Mouse (Mus musculus): ENCODE results near the gene Nim1k. TPM values are rescaled to one million over a fixed set of nuclear protein-coding genes. Genes with fewer than 3 reads are reported as not detected.

The Nim1k gene
- polyA plus RNA-seq, 1 experiment from 2014 or later: 0.32 TPM

GRCm38 (mm10) chr13:119789851-119790717, 34.4 kb upstream of the Nim1k start:
- H3K4me3 ChIP-seq (ENCODE audit: low read depth, low read length): peak overlapping the region; percentile 90
- H3K27ac ChIP-seq (ENCODE audit: low read depth): peak overlapping the region; percentile 96
- H3K9me3 ChIP-seq (ENCODE audit: low read length): no peaks in the 10 kb centered on the region
- H3K4me2 ChIP-seq (ENCODE audit: low read depth, low read length): peak overlapping the region; percentile 97
- ATAC-seq: peak; percentile 53
- H3K27me3 ChIP-seq (ENCODE audit: insufficient read depth, low read length): no peaks in the 10 kb centered on the region
- H3K36me3 ChIP-seq (replicated peaks; ENCODE audit: insufficient read depth, low read length): peaks cover 27% of the 10 kb centered on the region
- H3K9ac ChIP-seq (replicated peaks): peak overlapping the region; percentile 95
- peaks cover 11% of the 10 kb centered on the region for H3K4me1 ChIP-seq (ENCODE audit: insufficient read depth)
- WGBS (ENCODE audit: insufficient replicate concordance): 2% methylated on average over 45 of the region's 66 CpGs
- TF ChIP-seq CTCF (IDR thresholded peaks at IDR 0.05; ENCODE audit: low read depth): no peak
- TF ChIP-seq EP300 (IDR thresholded peaks at IDR 0.05; ENCODE audit: low read depth): no peak
- DNase-seq: peak; percentile 68

GRCm38 (mm10) chr13:119783581-119783980, 27.9 kb upstream of the Nim1k start:
- WGBS (ENCODE audit: insufficient replicate concordance): 74% methylated on average over 4 of the region's 4 CpGs
- no peak for ATAC-seq
- peaks cover 67% of the 10 kb centered on the region for H3K36me3 ChIP-seq (replicated peaks; ENCODE audit: insufficient read depth, low read length)

GRCm38 (mm10) chr13:119768541-119768940, 12.9 kb upstream of the Nim1k start:
- Histone ChIP-seq H3K9me3 (ENCODE audit: low read length) (no peaks in the 10 kb centered on the region), H3K4me2 (ENCODE audit: low read depth, low read length) (no peak overlapping the region), H3K4me1 (ENCODE audit: insufficient read depth) (no peaks in the 10 kb centered on the region), H3K36me3 (replicated peaks; ENCODE audit: insufficient read depth, low read length) (peaks cover 86% of the 10 kb centered on the region), H3K9ac (replicated peaks) (no peak overlapping the region), H3K4me3 (ENCODE audit: low read depth, low read length) (no peak overlapping the region), H3K27ac (ENCODE audit: low read depth) (no peak overlapping the region), H3K27me3 (ENCODE audit: insufficient read depth, low read length) (no peaks in the 10 kb centered on the region)
- no peak for TF ChIP-seq CTCF (IDR thresholded peaks at IDR 0.05; ENCODE audit: low read depth)
- TF ChIP-seq EP300 (IDR thresholded peaks at IDR 0.05; ENCODE audit: low read depth): no peak
- WGBS (ENCODE audit: insufficient replicate concordance): 83% methylated on average over 6 of the region's 6 CpGs
- no peak for ATAC-seq
- DNase-seq: no peak

More at GRCm38 (mm10) chr13:119783581-119783980, 27.9 kb upstream of the Nim1k start:
- no peak overlapping the region for H3K27ac ChIP-seq (ENCODE audit: low read depth)
- no peak overlapping the region for H3K4me3 ChIP-seq (ENCODE audit: low read depth, low read length)
- peak; percentile 17; the same call in 1 of the 2 replicates for TF ChIP-seq CTCF (IDR thresholded peaks at IDR 0.05; ENCODE audit: low read depth)
- no peak for TF ChIP-seq EP300 (IDR thresholded peaks at IDR 0.05; ENCODE audit: low read depth)
- H3K4me2 ChIP-seq (ENCODE audit: low read depth, low read length): no peak overlapping the region
- H3K4me1 ChIP-seq (ENCODE audit: insufficient read depth): no peaks in the 10 kb centered on the region
- no peaks in the 10 kb centered on the region for H3K27me3 ChIP-seq (ENCODE audit: insufficient read depth, low read length)
- no peak for DNase-seq
- no peaks in the 10 kb centered on the region for H3K9me3 ChIP-seq (ENCODE audit: low read length)
- H3K9ac ChIP-seq (replicated peaks): no peak overlapping the region

DNA sequence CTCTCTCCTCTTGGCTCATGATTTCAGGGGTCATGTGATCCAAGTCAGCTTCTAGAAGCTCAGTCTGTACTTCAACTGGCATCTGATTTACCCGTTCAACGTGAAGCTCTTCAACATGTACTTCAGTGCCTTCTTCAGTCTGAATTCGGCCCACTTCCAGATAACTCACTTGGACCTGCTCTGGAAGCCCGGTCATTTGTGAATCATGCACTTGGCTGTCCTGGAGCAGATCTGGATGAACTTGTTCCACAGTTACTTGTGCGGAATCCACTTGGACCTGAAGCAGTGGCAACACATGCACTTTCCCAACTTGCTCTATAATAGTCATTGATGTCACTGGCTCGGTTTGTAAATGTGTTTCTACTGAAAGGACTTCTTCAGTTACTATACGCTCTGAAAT, 10.8 kb upstream of the Nim1k start:
- Histone ChIP-seq H3K36me3 (replicated peaks; ENCODE audit: insufficient read depth, low read length) (peaks cover 68% of the 10 kb centered on the region), H3K27ac (ENCODE audit: low read depth) (no peak overlapping the region), H3K27me3 (ENCODE audit: insufficient read depth, low read length) (no peaks in the 10 kb centered on the region), H3K9ac (replicated peaks) (no peak overlapping the region), H3K4me1 (ENCODE audit: insufficient read depth) (no peaks in the 10 kb centered on the region), H3K9me3 (ENCODE audit: low read length) (no peaks in the 10 kb centered on the region), H3K4me3 (ENCODE audit: low read depth, low read length) (no peak overlapping the region), H3K4me2 (ENCODE audit: low read depth, low read length) (no peak overlapping the region)
- ATAC-seq (no peak), DNase-seq (no peak)
- TF ChIP-seq EP300 (IDR thresholded peaks at IDR 0.05; ENCODE audit: low read depth): no peak
- TF ChIP-seq CTCF (IDR thresholded peaks at IDR 0.05; ENCODE audit: low read depth): no peak
- 88% methylated on average over 7 of the region's 7 CpGs for WGBS (ENCODE audit: insufficient replicate concordance)

DNA sequence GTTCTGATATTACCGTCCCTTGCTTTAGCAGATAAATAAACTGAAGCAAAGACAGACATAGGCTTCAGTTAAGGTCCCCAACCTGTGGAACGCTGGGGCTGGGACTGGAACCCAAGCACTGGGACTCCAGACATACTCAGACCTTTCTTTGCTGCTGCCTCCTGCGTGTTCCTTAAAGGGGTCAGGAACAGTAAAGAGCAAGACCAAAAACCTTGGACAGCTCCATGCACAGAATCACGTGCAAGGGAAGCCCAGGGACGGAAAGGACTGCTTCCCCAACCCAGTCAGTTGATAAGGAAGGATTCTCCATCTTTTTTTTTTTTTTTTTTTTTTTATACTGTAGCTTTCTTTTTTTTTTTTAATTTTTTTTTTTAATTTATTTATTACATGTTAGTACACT, 1.1 kb upstream of the Nim1k start:
- no peak for TF ChIP-seq EP300 (IDR thresholded peaks at IDR 0.05; ENCODE audit: low read depth)

GRCm38 (mm10) chr13:119755141-119755547, 538 bp downstream of the Nim1k start:
- TF ChIP-seq CTCF (IDR thresholded peaks at IDR 0.05; ENCODE audit: low read depth): no peak
- no peak for TF ChIP-seq EP300 (IDR thresholded peaks at IDR 0.05; ENCODE audit: low read depth)
- Histone ChIP-seq H3K9me3 (ENCODE audit: low read length) (no peaks in the 10 kb centered on the region), H3K4me1 (ENCODE audit: insufficient read depth) (peaks cover 12% of the 10 kb centered on the region; the same call in 1 of the 2 replicates), H3K4me3 (ENCODE audit: low read depth, low read length) (peak overlapping the region; percentile 46), H3K4me2 (ENCODE audit: low read depth, low read length) (peak overlapping the region; percentile 74), H3K27ac (ENCODE audit: low read depth) (no peak overlapping the region), H3K27me3 (ENCODE audit: insufficient read depth, low read length) (no peaks in the 10 kb centered on the region; the same call in 1 of the 2 replicates), H3K36me3 (replicated peaks; ENCODE audit: insufficient read depth, low read length) (no peaks in the 10 kb centered on the region), H3K9ac (replicated peaks) (peak overlapping the region; percentile 49)
- DNase-seq (peak; percentile 19), ATAC-seq (peak; percentile 60)
- WGBS (ENCODE audit: insufficient replicate concordance): 2% methylated on average over 16 of the region's 16 CpGs

More for the DNA sequence above, 1.1 kb upstream of the Nim1k start:
- H3K9ac ChIP-seq (replicated peaks): no peak overlapping the region
- WGBS (ENCODE audit: insufficient replicate concordance): 56% methylated on average over 5 of the region's 5 CpGs
- no peaks in the 10 kb centered on the region; the same call in 1 of the 2 replicates for H3K27me3 ChIP-seq (ENCODE audit: insufficient read depth, low read length)
- ATAC-seq: no peak
- peaks cover 2% of the 10 kb centered on the region; the same call in 1 of the 2 replicates for H3K36me3 ChIP-seq (replicated peaks; ENCODE audit: insufficient read depth, low read length)
- no peak overlapping the region for H3K4me2 ChIP-seq (ENCODE audit: low read depth, low read length)
- no peak overlapping the region for H3K4me3 ChIP-seq (ENCODE audit: low read depth, low read length)
- DNase-seq: no peak
- H3K9me3 ChIP-seq (ENCODE audit: low read length): no peaks in the 10 kb centered on the region
- H3K4me1 ChIP-seq (ENCODE audit: insufficient read depth): peaks cover 12% of the 10 kb centered on the region; the same call in 1 of the 2 replicates
- no peak overlapping the region for H3K27ac ChIP-seq (ENCODE audit: low read depth)

Measured in liver, postnatal 0 days (tissue).